Mouse (Mus musculus): Measurements from ENCODE around the gene Pef1.

Pef1 gene

GRCm38 (mm10) chr4:130101183-130101582 lies 1.2 kb upstream of the Pef1 start:
- DNase-seq: peak; percentile 42

- DNase-seq: no peak
These were observed 1.3 kb downstream of the Pef1 start for GRCm38 (mm10) chr4:130103632-130104031.

GRCm38 (mm10) chr4:130104584-130104983 lies 2.2 kb downstream of the Pef1 start:
- no peak for DNase-seq

- no peak for DNase-seq
These were observed 4.7 kb downstream of the Pef1 start for GRCm38 (mm10) chr4:130107065-130107443.

GRCm38 (mm10) chr4:130107444-130108131 lies 5.2 kb downstream of the Pef1 start:
- peak; percentile 99 for DNase-seq

- DNase-seq: no peak
These were observed 6.6 kb downstream of the Pef1 start for GRCm38 (mm10) chr4:130108929-130109328.

GRCm38 (mm10) chr4:130109666-130110065 lies 7.3 kb downstream of the Pef1 start:
- no peak for DNase-seq

- DNase-seq: no peak
These were observed 7.7 kb downstream of the Pef1 start for GRCm38 (mm10) chr4:130110091-130110490.

- DNase-seq: no peak
These were observed 9.9 kb downstream of the Pef1 start for GRCm38 (mm10) chr4:130112299-130112698.

GRCm38 (mm10) chr4:130112732-130113131 lies 10.4 kb downstream of the Pef1 start:
- no peak for DNase-seq

- no peak for DNase-seq
These were observed 18.4 kb downstream of the Pef1 start for GRCm38 (mm10) chr4:130120752-130121151.

- DNase-seq: no peak
These were observed 19.2 kb downstream of the Pef1 start for GRCm38 (mm10) chr4:130121560-130121959.

- no peak for DNase-seq
These were observed 20.7 kb downstream of the Pef1 start for GRCm38 (mm10) chr4:130123020-130123419.

- no peak for DNase-seq
These were observed 21.8 kb downstream of the Pef1 start for GRCm38 (mm10) chr4:130124110-130124509.

- no peak for DNase-seq
These were observed 22.8 kb downstream of the Pef1 start for GRCm38 (mm10) chr4:130125164-130125563.

- DNase-seq: no peak
These were observed 23.6 kb downstream of the Pef1 start for GRCm38 (mm10) chr4:130125935-130126334.

GRCm38 (mm10) chr4:130128907-130129306 lies 26.5 kb downstream of the Pef1 start:
- DNase-seq: no peak

GRCm38 (mm10) chr4:130130082-130130481 lies 27.7 kb downstream of the Pef1 start:
- DNase-seq: no peak

- DNase-seq: no peak
These were observed 28.4 kb downstream of the Pef1 start for GRCm38 (mm10) chr4:130130641-130131350.

GRCm38 (mm10) chr4:130131448-130132105 lies 29.2 kb downstream of the Pef1 start:
- no peak for DNase-seq

- peak; percentile 41 for DNase-seq
These were observed 31.0 kb downstream of the Pef1 start for GRCm38 (mm10) chr4:130133399-130133798.

- DNase-seq: peak; percentile 87
These were observed 36.3 kb downstream of the Pef1 start for GRCm38 (mm10) chr4:130138441-130139213.

GRCm38 (mm10) chr4:130139214-130139492 lies 36.8 kb downstream of the Pef1 start, which contains the start of gene Hcrtr1:
Gene Hcrtr1 (minus strand): TSS chr4:130139359.
- no peak for DNase-seq

Data from retina, postnatal 1 day (tissue).